Mouse (Mus musculus) embryonic facial prominence, embryonic 13.5 days (tissue): Measurements from ENCODE around the gene Ckap4. TPM values are rescaled to one million over a fixed set of nuclear protein-coding genes. Genes with fewer than 3 reads are reported as not detected.

Experiments
- ATAC-seq: fragments of 200-750 bp; cut with Nextera tagmentation; 2 replicates; pipeline ENCODE4 v1.8.0; 2017; ENCODE audit warnings: low read depth; ENCODE audit not compliant: insufficient number of reproducible peaks, insufficient read depth, low FRiP score, low TSS enrichment
- H3K27ac ChIP-seq: fragments of 300-500 bp; sonication (generic); 2 replicates; pipeline ENCODE4 v1.5.1; 2015; ENCODE audit warnings: moderate library complexity, mild to moderate bottlenecking, inconsistent platforms
- H3K27me3 ChIP-seq: fragments of 300-500 bp; sonication (generic); 2 replicates; pipeline ENCODE4 v1.6.1; 2015; ENCODE audit warnings: mild to moderate bottlenecking, inconsistent platforms
- H3K36me3 ChIP-seq: fragments of 300-500 bp; sonication (generic); 2 replicates; pipeline ENCODE4 v1.6.1; 2015; ENCODE audit warnings: mild to moderate bottlenecking, inconsistent platforms
- H3K4me1 ChIP-seq: fragments of 300-500 bp; sonication (generic); 2 replicates; pipeline ENCODE4 v1.6.1; 2015; ENCODE audit warnings: inconsistent platforms
- H3K4me2 ChIP-seq: fragments of 300-500 bp; sonication (generic); 2 replicates; pipeline ENCODE4 v1.6.1; 2015; ENCODE audit warnings: moderate library complexity, mild to moderate bottlenecking, inconsistent platforms
- H3K4me3 ChIP-seq: fragments of 300-500 bp; sonication (generic); 2 replicates; pipeline ENCODE4 v1.5.1; 2015; ENCODE audit warnings: mild to moderate bottlenecking, inconsistent platforms
- H3K9ac ChIP-seq: fragments of 300-500 bp; sonication (generic); 2 replicates; pipeline ENCODE4 v1.6.1; 2015; ENCODE audit warnings: mild to moderate bottlenecking, inconsistent platforms
- H3K9me3 ChIP-seq: fragments of 300-500 bp; sonication (generic); 2 replicates; pipeline ENCODE4 v1.6.1; 2016; ENCODE audit warnings: inconsistent platforms
- WGBS: fragments of 180-500 bp; shearing (Covaris S2); methylation state at CpG from one replicate; pipeline ENCODE4 v1.1.7; 2015; ENCODE audit warnings: mixed read lengths; 5-methylcytosine and 5-hydroxymethylcytosine counted together
- polyA plus RNA-seq: library from polyadenylated mRNA; unstranded; fragments of >200 nt; fragmentation: Nextera tagmentation; extraction: Ambion mirVana; gene quantifications from 2 replicates; pipeline ENCODE4 v1.2.1, GENCODE M21; 2015

The Ckap4 gene
- polyA plus RNA-seq, 1 experiment from 2014 or later, result 96.5 TPM

GRCm38 (mm10) chr10:84544841-84545610, 11.2 kb upstream of the Ckap4 start:
- H3K4me2 ChIP-seq, result no peak overlapping the region
- H3K9ac ChIP-seq, result no peak overlapping the region
- no peak overlapping the region for H3K4me3 ChIP-seq
- no peak overlapping the region for H3K27ac ChIP-seq
- H3K4me1 ChIP-seq, result peaks cover 9% of the 10 kb centered on the region
- ATAC-seq, result no peak
- no peaks in the 10 kb centered on the region for H3K36me3 ChIP-seq
- H3K27me3 ChIP-seq, result no peaks in the 10 kb centered on the region
- 52% methylated on average over 7 of the region's 7 CpGs for WGBS
- H3K9me3 ChIP-seq, result no peaks in the 10 kb centered on the region

- H3K4me2 ChIP-seq, result no peak overlapping the region
- no peaks in the 10 kb centered on the region for H3K9me3 ChIP-seq
- H3K4me3 ChIP-seq, result no peak overlapping the region
- H3K9ac ChIP-seq, result no peak overlapping the region
- H3K27ac ChIP-seq, result no peak overlapping the region
- WGBS, result 79% methylated on average over 11 of the region's 11 CpGs
- peaks cover 9% of the 10 kb centered on the region for H3K4me1 ChIP-seq
- no peaks in the 10 kb centered on the region for H3K36me3 ChIP-seq
- no peaks in the 10 kb centered on the region for H3K27me3 ChIP-seq
- ATAC-seq, result no peak
These were observed 9.2 kb upstream of the Ckap4 start for GRCm38 (mm10) chr10:84542802-84543658.

- ATAC-seq, result no peak
- Histone ChIP-seq H3K4me3 (no peak overlapping the region), H3K4me1 (peaks cover 11% of the 10 kb centered on the region), H3K27me3 (no peaks in the 10 kb centered on the region), H3K9me3 (no peaks in the 10 kb centered on the region), H3K36me3 (no peaks in the 10 kb centered on the region), H3K4me2 (no peak overlapping the region), H3K27ac (no peak overlapping the region), H3K9ac (no peak overlapping the region)
- WGBS, result 86% methylated on average over 6 of the region's 6 CpGs
These were observed 5.8 kb upstream of the Ckap4 start for GRCm38 (mm10) chr10:84539651-84540050.

- H3K36me3 ChIP-seq, result peaks cover 11% of the 10 kb centered on the region
- H3K27ac ChIP-seq, result no peak overlapping the region
- 65% methylated on average over 4 of the region's 4 CpGs for WGBS
- H3K4me2 ChIP-seq, result no peak overlapping the region
- ATAC-seq, result no peak
- H3K27me3 ChIP-seq, result no peaks in the 10 kb centered on the region
- no peak overlapping the region for H3K9ac ChIP-seq
- H3K4me1 ChIP-seq, result peaks cover 25% of the 10 kb centered on the region
- H3K4me3 ChIP-seq, result no peak overlapping the region
- H3K9me3 ChIP-seq, result no peaks in the 10 kb centered on the region
These were observed 2.0 kb upstream of the Ckap4 start for GRCm38 (mm10) chr10:84535859-84536258.

GRCm38 (mm10) chr10:84535458-84535857, 1.6 kb upstream of the Ckap4 start:
- peaks cover 29% of the 10 kb centered on the region for H3K4me1 ChIP-seq
- no peak overlapping the region for H3K27ac ChIP-seq
- 81% methylated on average over 5 of the region's 5 CpGs for WGBS
- no peak overlapping the region for H3K4me3 ChIP-seq
- H3K9me3 ChIP-seq, result no peaks in the 10 kb centered on the region
- H3K9ac ChIP-seq, result no peak overlapping the region
- peaks cover 15% of the 10 kb centered on the region for H3K36me3 ChIP-seq
- H3K27me3 ChIP-seq, result no peaks in the 10 kb centered on the region
- no peak for ATAC-seq
- no peak overlapping the region for H3K4me2 ChIP-seq

- WGBS, result under 1% methylated on average over 71 of the region's 72 CpGs
- Histone ChIP-seq H3K9ac (peak overlapping the region; percentile 97), H3K27ac (peak overlapping the region; percentile 90), H3K4me3 (peak overlapping the region; percentile 90), H3K4me2 (peak overlapping the region; percentile 64), H3K36me3 (peaks cover 34% of the 10 kb centered on the region), H3K4me1 (peaks cover 43% of the 10 kb centered on the region), H3K27me3 (no peaks in the 10 kb centered on the region), H3K9me3 (no peaks in the 10 kb centered on the region)
- ATAC-seq, result peak; percentile 15
These were observed 665 bp downstream of the Ckap4 start for GRCm38 (mm10) chr10:84532911-84533882.

- WGBS, result 66% methylated on average over 16 of the region's 16 CpGs
- no peaks in the 10 kb centered on the region for H3K9me3 ChIP-seq
- peak overlapping the region; percentile 90; the same call in 1 of the 2 replicates for H3K27ac ChIP-seq
- H3K4me1 ChIP-seq, result peaks cover 43% of the 10 kb centered on the region
- H3K4me2 ChIP-seq, result peak overlapping the region; percentile 64
- H3K27me3 ChIP-seq, result no peaks in the 10 kb centered on the region
- ATAC-seq, result no peak
- H3K36me3 ChIP-seq, result peaks cover 42% of the 10 kb centered on the region
- H3K9ac ChIP-seq, result peak overlapping the region; percentile 97
- peak overlapping the region; percentile 90 for H3K4me3 ChIP-seq
These were observed 1.5 kb downstream of the Ckap4 start for GRCm38 (mm10) chr10:84532191-84532889.

- no peak for ATAC-seq
- Histone ChIP-seq H3K4me2 (peak overlapping the region; percentile 64), H3K4me3 (peak overlapping the region; percentile 90), H3K9ac (peak overlapping the region; percentile 97; the same call in 1 of the 2 replicates), H3K27ac (no peak overlapping the region), H3K27me3 (no peaks in the 10 kb centered on the region), H3K36me3 (peaks cover 50% of the 10 kb centered on the region), H3K4me1 (peaks cover 43% of the 10 kb centered on the region), H3K9me3 (no peaks in the 10 kb centered on the region)
- WGBS, result 84% methylated on average over 4 of the region's 4 CpGs
These were observed 2.3 kb downstream of the Ckap4 start for GRCm38 (mm10) chr10:84531576-84531975.

- Histone ChIP-seq H3K9me3 (no peaks in the 10 kb centered on the region), H3K9ac (0 out of 2 replicates have a peak overlapping the region, but pooled peaks have one; percentile 27), H3K4me2 (peak overlapping the region; percentile 64), H3K4me3 (no peak overlapping the region), H3K27ac (no peak overlapping the region), H3K27me3 (no peaks in the 10 kb centered on the region), H3K4me1 (peaks cover 43% of the 10 kb centered on the region), H3K36me3 (peaks cover 60% of the 10 kb centered on the region)
- no peak for ATAC-seq
- WGBS, result 87% methylated on average over 8 of the region's 8 CpGs
These were observed 3.5 kb downstream of the Ckap4 start for GRCm38 (mm10) chr10:84530388-84530787.

- WGBS, result 85% methylated on average over 12 of the region's 12 CpGs
- H3K9me3 ChIP-seq, result no peaks in the 10 kb centered on the region
- no peak for ATAC-seq
- H3K27ac ChIP-seq, result no peak overlapping the region
- H3K27me3 ChIP-seq, result no peaks in the 10 kb centered on the region
- H3K4me2 ChIP-seq, result no peak overlapping the region
- no peak overlapping the region for H3K9ac ChIP-seq
- no peak overlapping the region for H3K4me3 ChIP-seq
- H3K4me1 ChIP-seq, result peaks cover 36% of the 10 kb centered on the region
- peaks cover 75% of the 10 kb centered on the region for H3K36me3 ChIP-seq
These were observed 6.2 kb downstream of the Ckap4 start for GRCm38 (mm10) chr10:84527631-84528030.
